Mouse (Mus musculus) lung, embryonic 14.5 days (tissue): ENCODE results near the gene Pramef25. TPM values are rescaled to one million over a fixed set of nuclear protein-coding genes. Genes with fewer than 3 reads are reported as not detected.
"Not testable (repeated sequence)": the region's sequence is repeated elsewhere in the genome, so short reads cannot be mapped to it uniquely, and the experiment has no call there.

Source experiments
- ATAC-seq: fragments of 200-750 bp; cut with Nextera tagmentation; 2 replicates; pipeline ENCODE4 v1.8.0; 2017; ENCODE audit warnings: mild to moderate bottlenecking, moderate TSS enrichment, moderate library complexity; ENCODE audit not compliant: insufficient read depth
- DNase-seq: peaks from one replicate; pipeline ENCODE4 v3.0.0-alpha.2; 2015
- H3K27ac ChIP-seq: fragments of 300-500 bp; sonication (generic); 2 replicates; pipeline ENCODE4 v1.5.1; 2014; ENCODE audit warnings: low read depth, mild to moderate bottlenecking, moderate library complexity
- H3K27me3 ChIP-seq: fragments of 300-500 bp; sonication (generic); 2 replicates; pipeline ENCODE4 v1.6.1; 2014; ENCODE audit warnings: low read length, control low read depth; ENCODE audit not compliant: insufficient read depth
- H3K36me3 ChIP-seq: fragments of 300-500 bp; sonication (generic); 2 replicates; pipeline ENCODE4 v1.6.1; 2014; ENCODE audit warnings: control low read depth; ENCODE audit not compliant: insufficient read depth
- H3K4me1 ChIP-seq: fragments of 300-500 bp; sonication (generic); 2 replicates; pipeline ENCODE4 v1.6.1; 2014; ENCODE audit warnings: antibody characterized with exemption, control low read depth; ENCODE audit not compliant: insufficient read depth
- H3K4me2 ChIP-seq: fragments of 300-500 bp; sonication (generic); 2 replicates; pipeline ENCODE4 v1.6.1; 2014; ENCODE audit warnings: mild to moderate bottlenecking
- H3K4me3 ChIP-seq: fragments of 300-500 bp; sonication (generic); 2 replicates; pipeline ENCODE4 v1.5.1; 2014; ENCODE audit warnings: low read depth, low read length
- H3K9ac ChIP-seq: fragments of 300-500 bp; sonication (generic); 2 replicates; pipeline ENCODE4 v1.6.1; 2014
- H3K9me3 ChIP-seq: fragments of 300-500 bp; sonication (generic); 2 replicates; pipeline ENCODE4 v1.6.1; 2016; ENCODE audit warnings: low read depth, low read length, control low read depth
- WGBS: fragments of 180-500 bp; shearing (Covaris S2); extraction: QIAGEN DNeasy Blood & Tissue Kit; methylation state at CpG from one replicate; pipeline ENCODE4 v1.1.7; 2014; 5-methylcytosine and 5-hydroxymethylcytosine counted together
- polyA plus RNA-seq: library from polyadenylated mRNA; unstranded; fragments of >200 nt; fragmentation: Nextera tagmentation; extraction: Ambion mirVana; gene quantifications from 2 replicates; pipeline ENCODE4 v1.2.1, GENCODE M21; 2014

The Pramef25 gene
- polyA plus RNA-seq, result not detected in 2 replicates

DNA sequence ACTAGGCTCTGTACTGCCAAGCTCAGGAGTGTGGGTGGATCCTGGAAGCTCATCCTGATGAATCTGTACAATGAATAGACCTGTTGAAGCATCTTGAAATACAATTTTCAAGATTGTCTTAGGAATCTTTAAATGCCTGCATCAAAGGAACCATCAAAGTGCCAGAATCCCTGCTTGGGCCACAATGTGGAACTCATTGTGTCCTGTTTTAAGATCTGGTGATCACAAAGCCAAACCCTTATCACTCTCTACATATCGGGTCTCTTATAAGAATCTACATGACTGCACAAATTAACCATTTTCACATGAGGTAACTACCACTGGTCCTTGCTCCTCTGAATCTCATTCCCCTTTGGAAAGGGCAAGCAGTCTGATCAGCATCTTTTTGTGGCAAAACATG is at the start of gene Pramef25:
Gene Pramef25 (minus strand): TSS at position 101 of the 400 bp plus-strand sequence.
- not testable (repeated sequence) for DNase-seq, H3K36me3 ChIP-seq, H3K9me3 ChIP-seq, H3K9ac ChIP-seq, H3K4me3 ChIP-seq, H3K4me1 ChIP-seq, H3K27me3 ChIP-seq, ATAC-seq, H3K4me2 ChIP-seq, H3K27ac ChIP-seq
- 85% methylated on average over 1 of the region's 1 CpGs for WGBS

DNA sequence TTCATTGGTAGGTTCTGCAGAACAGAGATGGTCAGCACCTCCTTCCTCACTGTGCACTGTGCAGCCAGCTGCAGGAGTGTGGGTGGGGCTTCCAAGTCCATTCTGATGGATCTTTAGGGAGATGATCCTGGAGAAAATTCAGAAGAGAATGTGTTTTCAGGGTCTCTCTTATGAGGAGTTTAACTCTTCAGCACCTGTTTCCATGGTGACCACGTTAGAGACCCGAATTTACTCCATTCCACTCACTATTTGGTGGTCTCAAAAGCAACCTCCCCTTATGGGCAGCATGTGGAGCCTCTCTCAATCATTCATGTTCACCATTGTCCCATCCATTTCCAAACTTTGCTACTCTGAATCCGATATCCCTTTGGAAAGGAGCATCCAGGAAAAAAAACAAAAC is 43.5 kb upstream of the Pramef25 start, which contains the start of gene Pramef17:
Gene Pramef17 (minus strand): TSS at position 101 of the 400 bp plus-strand sequence.
- DNase-seq, H3K9ac ChIP-seq, H3K9me3 ChIP-seq, H3K27ac ChIP-seq, H3K27me3 ChIP-seq, H3K4me2 ChIP-seq, H3K4me1 ChIP-seq, H3K36me3 ChIP-seq, ATAC-seq, H3K4me3 ChIP-seq: not testable (repeated sequence)
- 43% methylated on average over 3 of the region's 3 CpGs for WGBS

DNA sequence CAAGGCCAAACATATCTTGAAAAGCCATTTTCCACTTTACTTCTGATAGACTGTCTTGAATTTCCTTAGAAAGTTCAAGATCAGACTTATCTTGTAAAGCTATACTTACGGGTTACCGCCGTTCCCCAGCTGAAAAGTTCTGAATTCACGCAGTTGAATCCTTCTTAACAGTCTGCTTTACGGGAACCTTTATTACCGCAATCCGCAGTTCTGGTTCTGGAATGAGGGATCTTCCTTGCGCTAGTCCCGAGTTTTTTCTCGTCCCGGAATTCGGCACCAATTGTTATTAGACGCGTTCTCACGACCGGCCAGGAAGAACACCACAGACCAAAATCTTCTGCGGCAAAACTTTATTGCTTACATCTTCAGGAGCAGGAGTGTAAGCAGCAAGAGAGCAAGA is 37.3 kb upstream of the Pramef25 start:
- H3K9ac ChIP-seq, H3K27me3 ChIP-seq, DNase-seq, H3K4me1 ChIP-seq, H3K9me3 ChIP-seq, H3K27ac ChIP-seq, H3K36me3 ChIP-seq, H3K4me3 ChIP-seq, H3K4me2 ChIP-seq, ATAC-seq: not testable (repeated sequence)
- 96% methylated on average over 14 of the region's 17 CpGs for WGBS

DNA sequence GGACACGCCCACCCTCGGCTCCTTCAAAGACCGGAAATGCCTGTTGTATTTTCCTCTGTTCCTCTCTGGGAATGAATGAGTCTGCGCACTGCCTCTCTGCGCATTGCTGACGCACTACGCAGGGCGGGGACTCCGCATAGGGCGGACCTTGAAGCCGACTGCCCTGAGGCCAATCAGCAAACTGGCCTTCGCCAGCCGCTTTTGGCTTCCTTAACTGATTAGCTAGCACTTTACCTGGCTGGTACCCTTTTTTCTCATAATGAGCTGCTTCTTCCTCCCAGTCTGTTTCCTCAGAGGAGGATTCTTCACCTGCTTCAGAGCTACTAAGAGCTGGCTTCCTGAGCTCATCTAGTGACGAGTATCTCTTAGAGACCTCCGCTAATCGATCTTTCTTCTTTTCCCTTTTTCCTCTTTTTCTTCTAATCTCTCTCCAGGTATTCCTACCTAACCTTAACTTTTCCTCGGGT is 36.7 kb upstream of the Pramef25 start:
- not testable (repeated sequence) for H3K9me3 ChIP-seq, H3K4me3 ChIP-seq, DNase-seq, H3K36me3 ChIP-seq, H3K4me2 ChIP-seq, H3K4me1 ChIP-seq, H3K27me3 ChIP-seq, H3K9ac ChIP-seq, H3K27ac ChIP-seq, ATAC-seq
- 88% methylated on average over 6 of the region's 17 CpGs for WGBS

DNA sequence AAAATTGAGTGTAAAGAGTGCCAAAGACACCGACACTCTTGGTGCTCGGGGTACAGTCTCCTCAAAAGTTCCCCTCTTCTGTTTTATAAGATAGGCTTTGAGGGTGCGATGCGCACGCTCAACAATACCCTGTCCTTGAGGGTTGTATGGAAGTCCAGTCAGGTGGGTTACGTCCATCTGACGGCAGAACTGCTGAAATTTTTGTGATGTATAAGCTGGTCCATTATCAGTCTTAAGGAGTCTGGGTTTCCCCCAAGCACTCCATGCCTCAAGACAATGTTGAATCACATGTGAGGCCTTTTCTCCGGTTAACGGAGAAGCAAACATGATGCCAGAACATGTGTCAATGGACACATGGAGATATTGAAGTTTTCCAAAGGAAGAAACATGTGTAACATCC is 34.9 kb upstream of the Pramef25 start:
- ATAC-seq, H3K9me3 ChIP-seq, H3K4me1 ChIP-seq, H3K27me3 ChIP-seq, H3K4me2 ChIP-seq, H3K9ac ChIP-seq, H3K27ac ChIP-seq, H3K36me3 ChIP-seq, H3K4me3 ChIP-seq, DNase-seq: not testable (repeated sequence)
- WGBS, result 100% methylated on average over 2 of the region's 9 CpGs

DNA sequence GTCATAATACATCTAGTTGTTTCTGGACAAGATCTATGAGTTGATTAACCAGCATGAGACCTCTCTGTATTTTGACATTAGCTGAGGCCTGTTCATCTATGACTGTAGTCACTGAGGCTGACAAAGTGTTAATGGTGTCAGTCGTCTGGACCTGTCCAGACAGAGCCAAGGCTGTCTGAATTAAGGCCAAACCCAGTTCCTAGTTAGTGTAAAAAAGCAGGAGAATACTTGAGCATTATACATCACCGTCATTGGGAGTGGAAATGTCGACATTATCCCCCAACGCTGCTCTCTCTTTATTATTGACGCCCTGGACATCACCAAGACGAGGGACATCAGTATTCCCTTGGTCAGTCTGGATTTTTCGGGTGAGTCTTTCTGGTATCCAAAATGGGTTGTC is 34.3 kb upstream of the Pramef25 start:
- H3K27ac ChIP-seq, H3K9me3 ChIP-seq, H3K27me3 ChIP-seq, H3K9ac ChIP-seq, H3K36me3 ChIP-seq, H3K4me3 ChIP-seq, H3K4me1 ChIP-seq, ATAC-seq, H3K4me2 ChIP-seq, DNase-seq: not testable (repeated sequence)
- no CpG with 5 or more reads among the region's 7 CpGs for WGBS

DNA sequence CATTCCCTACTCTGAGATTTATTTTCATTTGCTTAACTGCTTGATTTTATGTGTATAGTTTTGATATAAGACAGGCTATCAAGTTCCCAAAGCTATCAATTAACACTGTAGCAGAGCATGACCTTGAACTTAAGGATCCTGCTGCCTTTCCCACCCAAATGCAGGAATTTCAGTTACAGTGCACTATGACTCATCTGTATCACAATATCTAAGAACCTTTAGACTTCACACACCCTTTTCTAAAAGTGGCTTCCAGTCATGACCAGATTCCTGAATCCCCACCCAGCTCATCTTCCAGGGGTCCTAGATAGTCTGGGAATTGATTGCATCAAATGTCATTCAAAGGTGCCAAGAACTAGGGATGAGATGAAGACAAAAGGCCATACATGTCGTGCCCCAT is 32.6 kb upstream of the Pramef25 start:
- H3K27me3 ChIP-seq, H3K27ac ChIP-seq, H3K36me3 ChIP-seq, ATAC-seq, H3K4me3 ChIP-seq, DNase-seq, H3K4me1 ChIP-seq, H3K9ac ChIP-seq, H3K4me2 ChIP-seq, H3K9me3 ChIP-seq: not testable (repeated sequence)
- no CpG with 5 or more reads among the region's 1 CpGs for WGBS

DNA sequence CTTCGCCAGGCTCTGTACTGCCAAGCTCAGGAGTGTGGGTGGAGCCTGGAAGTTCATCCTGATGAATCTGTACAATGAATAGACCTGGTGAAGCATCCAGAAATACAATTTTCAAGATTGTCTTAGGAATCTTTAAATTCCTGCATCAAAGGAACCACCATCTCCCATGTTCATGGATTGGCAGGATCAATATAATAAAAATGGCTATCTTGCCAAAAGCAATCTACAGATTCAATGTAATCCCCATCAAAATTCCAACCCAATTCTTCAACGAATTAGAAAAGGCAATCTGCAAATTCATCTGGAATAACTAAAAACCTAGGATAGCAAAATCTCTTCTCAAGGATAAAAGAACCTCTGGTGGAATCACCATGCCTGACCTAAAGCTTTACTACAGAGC is 16.0 kb upstream of the Pramef25 start, which contains the start of gene Gm13101:
Gene Gm13101 (minus strand): TSS at position 101 of the 400 bp plus-strand sequence.
- not testable (repeated sequence) for H3K4me2 ChIP-seq, H3K4me1 ChIP-seq, H3K9me3 ChIP-seq, DNase-seq, H3K27ac ChIP-seq, ATAC-seq, H3K36me3 ChIP-seq, H3K9ac ChIP-seq, H3K27me3 ChIP-seq, H3K4me3 ChIP-seq
- WGBS, result 41% methylated on average over 2 of the region's 2 CpGs

DNA sequence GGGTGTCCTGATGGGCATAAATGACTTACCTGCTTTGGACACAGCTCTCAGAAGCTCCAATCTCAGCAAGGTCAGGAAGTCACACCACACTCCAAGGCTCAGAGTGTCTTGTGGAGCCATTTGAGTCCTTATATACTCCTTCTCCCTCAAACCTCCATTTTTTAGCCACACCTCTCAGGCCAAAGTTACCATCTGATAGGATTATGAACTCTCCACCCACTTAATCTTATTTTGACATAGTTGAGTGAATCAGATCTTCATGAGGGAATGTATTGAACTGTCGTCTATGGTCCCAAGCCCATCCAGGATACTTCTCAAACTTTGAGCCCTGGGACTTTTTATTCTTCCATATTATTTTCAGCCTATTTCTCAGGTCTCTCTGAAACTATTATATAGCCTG is 50.5 kb downstream of the Pramef25 start, which contains the start of gene Pramef6:
Gene Pramef6 (minus strand): TSS at position 101 of the 400 bp plus-strand sequence.
- H3K27me3 ChIP-seq, H3K9me3 ChIP-seq, H3K4me1 ChIP-seq, H3K27ac ChIP-seq, H3K9ac ChIP-seq, ATAC-seq, H3K4me3 ChIP-seq, H3K4me2 ChIP-seq, DNase-seq, H3K36me3 ChIP-seq: not testable (repeated sequence)
- WGBS, result 73% methylated on average over 1 of the region's 1 CpGs
